Mouse (Mus musculus): Measurements from ENCODE around the gene Gcgr.
"Not testable (repeated sequence)": the region's sequence is repeated elsewhere in the genome, so short reads cannot be mapped to it uniquely, and the experiment has no call there.

Gcgr gene

GRCm38 (mm10) chr11:120539285-120540014 lies 9.0 kb downstream of the Gcgr start:
- DNase-seq = peak; percentile 49

- DNase-seq = peak; percentile 44
These were observed 11.4 kb downstream of the Gcgr start for GRCm38 (mm10) chr11:120541907-120542306.

- no peak for DNase-seq
These were observed 11.9 kb downstream of the Gcgr start for GRCm38 (mm10) chr11:120542376-120542775.

- no peak for DNase-seq
These were observed 15.5 kb downstream of the Gcgr start for GRCm38 (mm10) chr11:120545964-120546363.

GRCm38 (mm10) chr11:120547469-120547868 lies 17.0 kb downstream of the Gcgr start:
- no peak for DNase-seq

GRCm38 (mm10) chr11:120548214-120548613 lies 17.7 kb downstream of the Gcgr start:
- DNase-seq = no peak

GRCm38 (mm10) chr11:120548786-120549167 lies 18.3 kb downstream of the Gcgr start:
- DNase-seq = no peak

GRCm38 (mm10) chr11:120549168-120549945 lies 18.9 kb downstream of the Gcgr start, which contains the start of gene Mcrip1:
TSS of gene Mcrip1 (minus strand) at chr11:120549727.
- DNase-seq = peak; percentile 95

GRCm38 (mm10) chr11:120549986-120550809 lies 19.7 kb downstream of the Gcgr start:
- peak; percentile 7 for DNase-seq

GRCm38 (mm10) chr11:120550810-120551440 lies 20.4 kb downstream of the Gcgr start, which contains the start of gene Ppp1r27:
TSS of gene Ppp1r27 (minus strand) at chr11:120551132.
- DNase-seq = no peak

GRCm38 (mm10) chr11:120552736-120553135 lies 22.2 kb downstream of the Gcgr start:
- DNase-seq = no peak

GRCm38 (mm10) chr11:120554834-120555233 lies 24.3 kb downstream of the Gcgr start:
- DNase-seq = no peak

GRCm38 (mm10) chr11:120555260-120555659 lies 24.8 kb downstream of the Gcgr start:
- DNase-seq = no peak

GRCm38 (mm10) chr11:120558843-120559242 lies 28.3 kb downstream of the Gcgr start:
- DNase-seq = not testable (repeated sequence)

GRCm38 (mm10) chr11:120560952-120561728 lies 30.6 kb downstream of the Gcgr start:
- DNase-seq = no peak

- no peak for DNase-seq
These were observed 32.5 kb downstream of the Gcgr start for GRCm38 (mm10) chr11:120562949-120563348.

GRCm38 (mm10) chr11:120565114-120565513 lies 34.6 kb downstream of the Gcgr start:
- DNase-seq = no peak

- no peak for DNase-seq
These were observed 37.8 kb downstream of the Gcgr start for GRCm38 (mm10) chr11:120568324-120568723.

GRCm38 (mm10) chr11:120571122-120571521 lies 40.6 kb downstream of the Gcgr start:
- DNase-seq = no peak

- DNase-seq = no peak
These were observed 41.4 kb downstream of the Gcgr start for GRCm38 (mm10) chr11:120571754-120572416.

- DNase-seq = no peak
These were observed 41.9 kb downstream of the Gcgr start for GRCm38 (mm10) chr11:120572417-120572751.
